Mouse (Mus musculus): ENCODE results near the gene Fto. TPM values are rescaled to one million over a fixed set of nuclear protein-coding genes. Genes with fewer than 3 reads are reported as not detected.

Gene Fto
- polyA plus RNA-seq, 1 experiment from 2014 or later: 89.0 TPM

DNA sequence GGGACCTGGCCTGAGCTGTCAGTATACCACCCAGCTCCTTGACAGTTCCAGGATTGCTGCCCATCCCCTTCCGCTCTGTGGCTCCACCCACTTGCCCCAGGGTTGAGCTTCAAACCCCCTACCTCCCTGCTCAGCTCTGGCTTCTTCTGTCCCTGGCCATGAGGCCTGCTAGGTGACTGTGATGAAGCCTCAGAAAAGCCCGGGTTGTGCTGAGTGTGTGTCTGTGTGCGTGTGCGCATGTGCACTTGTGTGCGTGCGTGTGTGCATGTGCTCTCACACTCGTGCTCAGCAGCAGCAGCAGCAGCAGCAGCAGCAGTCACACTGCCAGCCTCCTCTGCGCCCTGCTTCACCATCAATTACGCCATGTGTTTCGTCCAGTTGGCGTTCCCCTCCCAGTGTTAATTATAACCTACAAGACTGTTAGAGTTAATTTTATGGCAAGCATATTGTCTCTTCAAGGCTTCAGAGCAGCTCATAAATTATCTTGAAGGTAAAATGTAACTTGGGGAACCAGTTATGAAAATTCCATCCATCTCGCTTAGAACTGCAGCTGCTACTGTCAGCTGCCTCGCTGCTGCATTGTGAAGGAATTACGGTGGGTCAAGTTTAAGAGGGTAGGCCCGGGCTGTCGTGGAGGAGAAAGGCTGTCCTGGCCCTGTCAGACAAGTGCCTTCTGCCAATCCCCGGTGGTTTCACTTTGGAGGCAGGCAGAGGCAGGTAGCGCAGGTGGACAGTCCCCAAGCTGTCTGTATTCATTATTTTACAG lies 219.5 kb downstream of the Fto start:
- no peaks in the 10 kb centered on the region for H3K36me3 ChIP-seq (ENCODE audit: insufficient read depth, low read length)
- H3K4me3 ChIP-seq (ENCODE audit: low read length): no peak overlapping the region
- 57% methylated on average over 18 of the region's 18 CpGs for WGBS
- no peak overlapping the region for H3K9ac ChIP-seq (replicated peaks; ENCODE audit: low read length)
- no peak overlapping the region for H3K27ac ChIP-seq (ENCODE audit: low read length)
- 0 out of 2 replicates have a peak, but pooled peaks have one; percentile 28 for ATAC-seq (ENCODE audit: low FRiP score, low TSS enrichment)
- H3K27me3 ChIP-seq (ENCODE audit: insufficient read depth, low read length): 0 out of 2 replicates have a peak, but pooled peaks cover 2% of the 10 kb centered on the region
- H3K4me2 ChIP-seq (replicated peaks; ENCODE audit: low read depth, low read length): no peak overlapping the region
- H3K4me1 ChIP-seq (ENCODE audit: insufficient read depth, low read length): peaks cover 19% of the 10 kb centered on the region
- no peaks in the 10 kb centered on the region for H3K9me3 ChIP-seq (ENCODE audit: low read length)

DNA sequence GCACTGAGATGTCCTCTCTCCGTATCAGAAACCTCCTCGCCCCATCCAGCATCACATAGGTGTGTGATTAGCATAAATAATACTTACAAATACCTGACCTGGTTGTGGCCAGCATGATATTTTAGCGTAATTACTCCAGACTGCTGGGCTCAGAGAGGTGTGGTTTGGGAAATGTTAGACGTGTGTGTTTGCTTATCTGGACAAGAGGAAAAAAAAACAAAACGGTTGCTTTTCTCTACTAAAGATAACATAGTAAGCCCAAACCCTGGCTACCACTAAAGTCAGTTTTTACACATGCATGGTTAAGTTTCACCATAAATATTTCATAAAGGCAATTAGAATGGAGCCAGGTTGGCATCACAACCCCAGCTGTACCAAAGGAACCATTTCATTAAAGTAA lies 221.4 kb downstream of the Fto start:
- Histone ChIP-seq H3K9me3 (ENCODE audit: low read length) (no peaks in the 10 kb centered on the region), H3K27ac (ENCODE audit: low read length) (no peak overlapping the region), H3K4me1 (ENCODE audit: insufficient read depth, low read length) (peaks cover 28% of the 10 kb centered on the region), H3K4me2 (replicated peaks; ENCODE audit: low read depth, low read length) (no peak overlapping the region), H3K9ac (replicated peaks; ENCODE audit: low read length) (no peak overlapping the region), H3K4me3 (ENCODE audit: low read length) (no peak overlapping the region), H3K27me3 (ENCODE audit: insufficient read depth, low read length) (0 out of 2 replicates have a peak, but pooled peaks cover 2% of the 10 kb centered on the region), H3K36me3 (ENCODE audit: insufficient read depth, low read length) (no peaks in the 10 kb centered on the region)
- 66% methylated on average over 5 of the region's 5 CpGs for WGBS
- no peak for ATAC-seq (ENCODE audit: low FRiP score, low TSS enrichment)

GRCm38 (mm10) chr8:91538109-91538508 lies 224.8 kb downstream of the Fto start:
- peak; percentile 74 for ATAC-seq (ENCODE audit: low FRiP score, low TSS enrichment)
- WGBS: 71% methylated on average over 9 of the region's 9 CpGs
- H3K9me3 ChIP-seq (ENCODE audit: low read length): no peaks in the 10 kb centered on the region
- H3K4me1 ChIP-seq (ENCODE audit: insufficient read depth, low read length): peaks cover 18% of the 10 kb centered on the region
- no peak overlapping the region for H3K4me3 ChIP-seq (ENCODE audit: low read length)
- H3K9ac ChIP-seq (replicated peaks; ENCODE audit: low read length): no peak overlapping the region
- no peaks in the 10 kb centered on the region for H3K36me3 ChIP-seq (ENCODE audit: insufficient read depth, low read length)
- H3K27me3 ChIP-seq (ENCODE audit: insufficient read depth, low read length): 0 out of 2 replicates have a peak, but pooled peaks cover 2% of the 10 kb centered on the region
- H3K4me2 ChIP-seq (replicated peaks; ENCODE audit: low read depth, low read length): no peak overlapping the region
- H3K27ac ChIP-seq (ENCODE audit: low read length): no peak overlapping the region

DNA sequence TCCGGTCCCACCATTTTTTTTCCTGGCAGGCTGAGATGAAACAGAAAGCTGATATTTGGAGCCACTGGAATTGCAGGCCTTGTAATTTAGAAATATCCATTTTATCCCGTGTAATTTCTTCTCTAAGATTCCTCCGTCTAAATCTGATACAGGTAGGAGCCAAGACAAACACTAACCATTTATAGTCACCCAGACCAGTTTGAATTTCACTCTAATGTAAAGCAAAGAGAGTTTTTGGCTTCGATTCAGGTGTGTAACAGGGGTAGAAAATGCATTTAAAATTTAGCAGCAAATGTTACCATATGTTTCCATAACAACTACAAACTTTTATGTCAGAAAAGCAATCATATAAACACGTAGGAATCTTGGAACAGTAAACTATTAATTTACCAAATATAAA lies 225.6 kb downstream of the Fto start:
- Histone ChIP-seq H3K27me3 (ENCODE audit: insufficient read depth, low read length) (0 out of 2 replicates have a peak, but pooled peaks cover 2% of the 10 kb centered on the region), H3K4me2 (replicated peaks; ENCODE audit: low read depth, low read length) (no peak overlapping the region), H3K36me3 (ENCODE audit: insufficient read depth, low read length) (no peaks in the 10 kb centered on the region), H3K4me1 (ENCODE audit: insufficient read depth, low read length) (peaks cover 15% of the 10 kb centered on the region), H3K9ac (replicated peaks; ENCODE audit: low read length) (no peak overlapping the region), H3K9me3 (ENCODE audit: low read length) (no peaks in the 10 kb centered on the region), H3K27ac (ENCODE audit: low read length) (no peak overlapping the region), H3K4me3 (ENCODE audit: low read length) (no peak overlapping the region)
- no peak for ATAC-seq (ENCODE audit: low FRiP score, low TSS enrichment)
- 66% methylated on average over 5 of the region's 5 CpGs for WGBS

DNA sequence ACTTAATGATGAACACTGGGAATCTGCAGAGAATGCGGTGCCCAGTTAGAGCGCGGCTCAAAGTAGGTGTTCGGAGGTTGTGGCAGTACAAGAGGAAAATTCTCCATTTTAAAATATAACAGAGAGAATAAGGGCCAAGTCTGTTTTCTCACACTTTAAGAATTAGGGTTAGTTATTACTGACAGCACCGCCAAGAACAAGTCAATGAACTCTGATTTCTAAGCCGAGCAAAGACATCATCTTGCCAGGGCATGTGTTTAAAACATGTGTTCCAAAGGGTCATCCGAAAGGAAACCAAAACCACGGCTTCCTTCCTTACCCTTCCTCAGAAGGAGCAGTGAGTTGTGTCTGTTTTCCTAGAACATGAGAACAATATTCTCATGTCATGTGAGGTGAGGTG lies 226.3 kb downstream of the Fto start:
- ATAC-seq (ENCODE audit: low FRiP score, low TSS enrichment): no peak
- H3K9me3 ChIP-seq (ENCODE audit: low read length): no peaks in the 10 kb centered on the region
- H3K36me3 ChIP-seq (ENCODE audit: insufficient read depth, low read length): no peaks in the 10 kb centered on the region
- H3K27me3 ChIP-seq (ENCODE audit: insufficient read depth, low read length): 0 out of 2 replicates have a peak, but pooled peaks cover 1% of the 10 kb centered on the region
- H3K27ac ChIP-seq (ENCODE audit: low read length): no peak overlapping the region
- H3K4me3 ChIP-seq (ENCODE audit: low read length): no peak overlapping the region
- 82% methylated on average over 8 of the region's 8 CpGs for WGBS
- H3K9ac ChIP-seq (replicated peaks; ENCODE audit: low read length): no peak overlapping the region
- H3K4me1 ChIP-seq (ENCODE audit: insufficient read depth, low read length): peaks cover 15% of the 10 kb centered on the region
- H3K4me2 ChIP-seq (replicated peaks; ENCODE audit: low read depth, low read length): no peak overlapping the region

DNA sequence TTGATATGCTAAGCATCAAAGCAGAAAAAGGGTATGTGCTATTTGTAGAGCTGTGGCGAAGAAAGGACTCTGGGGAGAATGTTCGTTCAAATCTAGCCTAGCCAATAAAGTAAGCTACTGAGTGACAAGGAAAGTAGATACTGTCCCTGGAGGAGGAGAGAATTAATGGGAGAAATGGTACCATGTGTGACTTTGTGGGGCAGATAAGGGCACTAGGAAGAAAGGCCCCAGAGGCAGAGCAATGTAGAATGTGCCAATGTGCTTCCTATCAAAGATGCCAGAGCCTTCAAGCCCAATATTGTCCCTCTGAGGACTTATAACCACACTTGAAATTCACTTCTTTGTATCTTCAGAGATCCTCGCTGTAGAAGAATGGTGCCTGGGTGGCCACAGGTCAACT lies 227.9 kb downstream of the Fto start:
- H3K27ac ChIP-seq (ENCODE audit: low read length): no peak overlapping the region
- H3K4me1 ChIP-seq (ENCODE audit: insufficient read depth, low read length): peaks cover 18% of the 10 kb centered on the region
- H3K9me3 ChIP-seq (ENCODE audit: low read length): no peaks in the 10 kb centered on the region
- H3K36me3 ChIP-seq (ENCODE audit: insufficient read depth, low read length): no peaks in the 10 kb centered on the region
- H3K4me2 ChIP-seq (replicated peaks; ENCODE audit: low read depth, low read length): no peak overlapping the region
- 89% methylated on average over 3 of the region's 3 CpGs for WGBS
- no peak overlapping the region for H3K4me3 ChIP-seq (ENCODE audit: low read length)
- no peak overlapping the region for H3K9ac ChIP-seq (replicated peaks; ENCODE audit: low read length)
- no peaks in the 10 kb centered on the region for H3K27me3 ChIP-seq (ENCODE audit: insufficient read depth, low read length)
- no peak for ATAC-seq (ENCODE audit: low FRiP score, low TSS enrichment)

- Histone ChIP-seq H3K9me3 (ENCODE audit: low read length) (no peaks in the 10 kb centered on the region), H3K9ac (replicated peaks; ENCODE audit: low read length) (no peak overlapping the region), H3K4me1 (ENCODE audit: insufficient read depth, low read length) (peaks cover 7% of the 10 kb centered on the region), H3K4me3 (ENCODE audit: low read length) (no peak overlapping the region), H3K4me2 (replicated peaks; ENCODE audit: low read depth, low read length) (no peak overlapping the region), H3K27me3 (ENCODE audit: insufficient read depth, low read length) (no peaks in the 10 kb centered on the region), H3K27ac (ENCODE audit: low read length) (no peak overlapping the region), H3K36me3 (ENCODE audit: insufficient read depth, low read length) (no peaks in the 10 kb centered on the region)
- 86% methylated on average over 3 of the region's 3 CpGs for WGBS
- peak; percentile 31; the same call in 1 of the 2 replicates for ATAC-seq (ENCODE audit: low FRiP score, low TSS enrichment)
Measured at GRCm38 (mm10) chr8:91545561-91545960, 232.2 kb downstream of the Fto start.

DNA sequence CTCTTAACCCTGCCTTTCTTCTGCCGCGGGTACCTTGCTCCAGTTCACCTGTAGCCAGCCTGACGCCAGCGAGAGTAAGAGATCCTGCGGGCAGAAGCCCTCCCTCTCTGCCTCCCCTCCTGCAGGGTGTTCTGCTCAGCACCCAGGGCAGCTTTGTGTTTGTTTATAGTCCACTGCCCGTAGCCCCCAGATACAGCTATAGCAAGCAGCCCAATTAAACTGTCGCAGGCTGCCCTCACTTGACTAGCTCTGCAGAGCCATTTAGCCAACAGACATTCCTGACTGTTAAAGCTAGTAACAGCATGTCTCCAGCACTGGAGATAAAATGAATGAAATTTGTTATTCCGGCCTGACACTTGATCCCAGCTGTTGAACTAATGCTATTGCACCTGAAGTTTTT lies 233.3 kb downstream of the Fto start:
- Histone ChIP-seq H3K27ac (ENCODE audit: low read length) (no peak overlapping the region), H3K4me1 (ENCODE audit: insufficient read depth, low read length) (peaks cover 7% of the 10 kb centered on the region), H3K9me3 (ENCODE audit: low read length) (no peaks in the 10 kb centered on the region), H3K4me2 (replicated peaks; ENCODE audit: low read depth, low read length) (no peak overlapping the region), H3K4me3 (ENCODE audit: low read length) (no peak overlapping the region), H3K27me3 (ENCODE audit: insufficient read depth, low read length) (no peaks in the 10 kb centered on the region), H3K9ac (replicated peaks; ENCODE audit: low read length) (no peak overlapping the region), H3K36me3 (ENCODE audit: insufficient read depth, low read length) (no peaks in the 10 kb centered on the region)
- WGBS: 34% methylated on average over 8 of the region's 8 CpGs
- ATAC-seq (ENCODE audit: low FRiP score, low TSS enrichment): peak; percentile 67; the same call in 1 of the 2 replicates

DNA sequence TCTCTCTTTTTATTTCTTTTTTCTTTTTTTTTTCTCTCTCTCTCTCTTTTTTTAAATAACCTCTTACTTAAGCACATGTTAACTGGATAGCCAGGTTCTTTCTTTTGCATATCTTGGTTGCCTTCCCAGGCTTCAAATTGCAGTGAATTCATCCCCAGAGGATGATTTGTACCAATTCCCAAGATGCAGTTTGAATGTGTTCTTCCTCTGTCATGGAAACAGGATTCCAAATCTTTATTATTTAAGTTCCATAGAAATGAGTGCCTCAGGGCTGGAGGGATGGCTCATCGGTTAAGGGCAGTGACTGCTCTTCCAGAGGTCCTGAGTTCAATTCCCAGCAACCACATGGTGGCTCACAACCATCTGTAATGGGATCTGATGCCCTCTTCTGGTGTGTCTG lies 236.8 kb downstream of the Fto start:
- H3K36me3 ChIP-seq (ENCODE audit: insufficient read depth, low read length): no peaks in the 10 kb centered on the region
- no peak overlapping the region for H3K4me2 ChIP-seq (replicated peaks; ENCODE audit: low read depth, low read length)
- H3K27me3 ChIP-seq (ENCODE audit: insufficient read depth, low read length): no peaks in the 10 kb centered on the region
- peaks cover 7% of the 10 kb centered on the region for H3K4me1 ChIP-seq (ENCODE audit: insufficient read depth, low read length)
- no peak overlapping the region for H3K4me3 ChIP-seq (ENCODE audit: low read length)
- H3K9ac ChIP-seq (replicated peaks; ENCODE audit: low read length): no peak overlapping the region
- H3K9me3 ChIP-seq (ENCODE audit: low read length): no peaks in the 10 kb centered on the region
- H3K27ac ChIP-seq (ENCODE audit: low read length): no peak overlapping the region
- ATAC-seq (ENCODE audit: low FRiP score, low TSS enrichment): no peak
- 90% methylated on average over 1 of the region's 1 CpGs for WGBS

GRCm38 (mm10) chr8:91551166-91551765 lies 237.9 kb downstream of the Fto start:
- no peak overlapping the region for H3K4me3 ChIP-seq (ENCODE audit: low read length)
- H3K9ac ChIP-seq (replicated peaks; ENCODE audit: low read length): no peak overlapping the region
- no peak overlapping the region for H3K4me2 ChIP-seq (replicated peaks; ENCODE audit: low read depth, low read length)
- no peaks in the 10 kb centered on the region for H3K9me3 ChIP-seq (ENCODE audit: low read length)
- 85% methylated on average over 9 of the region's 9 CpGs for WGBS
- no peak overlapping the region for H3K27ac ChIP-seq (ENCODE audit: low read length)
- no peak for ATAC-seq (ENCODE audit: low FRiP score, low TSS enrichment)
- no peaks in the 10 kb centered on the region for H3K27me3 ChIP-seq (ENCODE audit: insufficient read depth, low read length)
- H3K36me3 ChIP-seq (ENCODE audit: insufficient read depth, low read length): no peaks in the 10 kb centered on the region
- peaks cover 4% of the 10 kb centered on the region for H3K4me1 ChIP-seq (ENCODE audit: insufficient read depth, low read length)

All from kidney, embryonic 16.5 days (tissue).